Mouse (Mus musculus) small intestine, adult 2 months (tissue): ENCODE measurements around the gene Rhobtb1.

Experiments
- CTCF ChIP-seq: fragments of 200-500 bp; IDR thresholded peaks from 2 replicates; pipeline ENCODE4 v1.5.1; 2012; ENCODE audit warnings: low read depth, mild to moderate bottlenecking, control low read depth, inconsistent platforms, low read length, moderate library complexity, mixed read lengths; ENCODE audit not compliant: insufficient replicate concordance, insufficient read length; ENCODE audit errors: extremely low read depth
- POLR2A ChIP-seq: fragments of 200-500 bp; IDR thresholded peaks from 2 replicates; pipeline ENCODE4 v1.6.1; 2012; ENCODE audit warnings: low read depth, mild to moderate bottlenecking, control low read depth, inconsistent platforms, low read length, moderate library complexity

DNA sequence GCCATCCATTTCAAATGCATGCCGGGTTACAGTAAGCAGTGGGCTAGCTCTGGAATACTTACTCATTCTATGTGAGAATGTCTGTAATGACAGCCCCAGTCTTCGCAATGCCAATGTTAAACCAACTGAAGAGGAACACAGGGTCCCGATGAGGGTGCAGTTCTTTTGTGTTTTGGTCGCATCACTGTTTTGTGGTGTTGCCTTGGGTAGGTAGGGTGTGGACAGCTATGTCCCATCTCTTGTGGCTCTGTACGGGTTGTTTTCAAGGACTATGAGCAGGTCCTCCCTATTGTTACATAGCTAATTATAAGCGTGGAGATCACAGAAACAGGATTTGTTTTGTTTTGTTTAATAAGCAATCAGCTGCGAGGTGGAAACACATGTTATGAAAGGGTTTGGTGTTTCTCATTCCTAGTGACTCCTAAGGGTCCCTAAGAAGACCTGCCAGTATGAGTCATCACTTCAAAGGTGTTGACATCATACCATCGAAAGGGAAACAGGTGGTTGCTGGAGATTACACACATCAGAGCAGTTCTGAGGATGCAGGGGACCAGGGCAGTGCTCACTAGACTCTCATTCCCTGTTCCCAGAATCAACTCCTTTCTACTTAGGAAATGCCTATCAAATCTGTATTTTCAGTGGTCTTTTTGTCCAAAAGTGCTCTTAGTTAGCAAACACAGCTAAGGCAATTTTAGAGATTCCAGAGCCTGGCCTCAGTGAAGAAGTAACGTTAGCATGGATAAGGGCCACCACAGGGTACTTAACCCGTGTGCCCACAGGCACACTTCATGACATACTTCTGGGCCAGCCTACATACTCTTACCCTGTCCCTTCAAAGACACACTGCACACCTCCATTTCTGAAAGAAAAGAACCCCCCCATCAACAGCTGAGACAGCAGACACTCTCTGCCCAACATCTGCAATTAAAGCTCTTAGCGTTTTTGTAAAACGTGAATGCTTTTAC lies 124.9 kb downstream of the Rhobtb1 start:
- no peak for TF ChIP-seq CTCF
- TF ChIP-seq POLR2A: no peak
